9 mouse cellular contexts compared by ENCODE assay signal in genomic region chr11:98265039-98265438, GRCm38 (mm10).
DNase-seq lines count a peak whose midpoint lies in the region; ATAC-seq and TF ChIP-seq lines count a peak whose summit lies in the region.
"Had no signal": no experiment of that assay in that cellular context is flagged by ENCODE, and none has a peak within 500 bp of the region (broad histone marks: within the 10 kb centered on the region; RNA-seq: fewer than 3 reads in every experiment).

No protein-coding gene starts in this region.

- peaks cover 71% of the 10 kb centered on the region for H3K36me3 ChIP-seq in E14TG2a.4 (ENCODE audit: insufficient read depth, low read length)
- H3K36me3 ChIP-seq in liver, postnatal 0 days (replicated peaks; ENCODE audit: insufficient read depth, low read length): peaks cover 54% of the 10 kb centered on the region

- TF ChIP-seq EP300 in liver, postnatal 0 days (IDR thresholded peaks at IDR 0.05; ENCODE audit: low read depth): no peak

- H3K4me2 ChIP-seq in liver, postnatal 0 days (ENCODE audit: low read depth, low read length): no peak overlapping the region
- H3K4me2 ChIP-seq: liver, embryonic 15.5 days had no signal

- no peak overlapping the region for H3K4me3 ChIP-seq in E14TG2a.4 (replicated peaks; ENCODE audit: low read length)
- no peak overlapping the region for H3K4me3 ChIP-seq in liver, postnatal 0 days (ENCODE audit: low read depth, low read length)
- H3K4me3 ChIP-seq: liver, embryonic 15.5 days had no signal

- TF ChIP-seq CTCF in E14TG2a.4 (conservative IDR thresholded peaks at IDR 0.05; ENCODE audit: low read length): peak; percentile 100
- peak; percentile 95 for TF ChIP-seq CTCF in liver, postnatal 0 days (IDR thresholded peaks at IDR 0.05; ENCODE audit: low read depth)

- H3K27ac ChIP-seq in liver, postnatal 0 days (ENCODE audit: low read depth): no peak overlapping the region
- H3K27ac ChIP-seq: liver, embryonic 15.5 days had no signal

- WGBS in liver, postnatal 0 days (ENCODE audit: insufficient replicate concordance): 13% methylated on average over 2 of the region's 2 CpGs

- H3K9me3 ChIP-seq in E14TG2a.4 (ENCODE audit: low read length): no peaks in the 10 kb centered on the region
- H3K9me3 ChIP-seq in liver, postnatal 0 days (ENCODE audit: low read length): no peaks in the 10 kb centered on the region
- H3K9me3 ChIP-seq: liver, embryonic 15.5 days had no signal

- DNase-seq in adrenal gland, adult 8-10 months: peak; percentile 42
- peak; percentile 83 for DNase-seq in embryo, embryonic 11 days
- DNase-seq in gastrocnemius, postnatal 36 days: peak; percentile 62 to 75
- DNase-seq in kidney, postnatal 14 days: peak; percentile 84
- peak; percentile 85 for DNase-seq in liver, postnatal 0 days
- peak; percentile 94 to 95 for DNase-seq in right cerebral cortex, adult 2 months (ENCODE audit: low spot score in 2 of 2)
- peak; percentile 66 for DNase-seq in urinary bladder, adult 2 months (ENCODE audit: low spot score)

- peak; percentile 48; the same call in 1 of the 2 replicates for ATAC-seq in liver, postnatal 0 days

- no peaks in the 10 kb centered on the region for H3K27me3 ChIP-seq in E14TG2a.4 (ENCODE audit: insufficient read depth, low read length)
- H3K27me3 ChIP-seq in liver, postnatal 0 days (ENCODE audit: insufficient read depth, low read length): no peaks in the 10 kb centered on the region
- H3K27me3 ChIP-seq: liver, embryonic 15.5 days had no signal

- H3K4me1 ChIP-seq in E14TG2a.4 (replicated peaks; ENCODE audit: low read depth, low read length): no peaks in the 10 kb centered on the region
- no peaks in the 10 kb centered on the region for H3K4me1 ChIP-seq in liver, postnatal 0 days (ENCODE audit: insufficient read depth)
- H3K4me1 ChIP-seq: liver, embryonic 15.5 days had no signal

- intact Hi-C loops in gastrocnemius, postnatal 36 days (cut with DNase I): loop anchor here (2.0 to 5.0 kb wide), 3 partner anchors 77 to 192 kb away; partner anchors contain the start of gene Mien1

- no peak overlapping the region for H3K9ac ChIP-seq in liver, postnatal 0 days (replicated peaks)
- H3K9ac ChIP-seq: liver, embryonic 15.5 days had no signal

Comparison
In these comparisons a context has a peak if more than half of its experiments do, and no peak if none do; other contexts are left out.
1. DNase-seq: peak in every context shown above with its lines; median percentile 94 in right cerebral cortex, adult 2 months; 85 in liver, postnatal 0 days; 84 in kidney, postnatal 14 days; 83 in embryo, embryonic 11 days; 68 in gastrocnemius, postnatal 36 days; 66 in urinary bladder, adult 2 months; 42 in adrenal gland, adult 8-10 months.